Mouse (Mus musculus): ENCODE measurements at regions not wholly inside any gene's neighbourhood (a gene's known extent, or its start where the extent isn't known, plus 50 kb on each side); places are given as distances from the start of the nearest gene placed in this dataset.

DNA sequence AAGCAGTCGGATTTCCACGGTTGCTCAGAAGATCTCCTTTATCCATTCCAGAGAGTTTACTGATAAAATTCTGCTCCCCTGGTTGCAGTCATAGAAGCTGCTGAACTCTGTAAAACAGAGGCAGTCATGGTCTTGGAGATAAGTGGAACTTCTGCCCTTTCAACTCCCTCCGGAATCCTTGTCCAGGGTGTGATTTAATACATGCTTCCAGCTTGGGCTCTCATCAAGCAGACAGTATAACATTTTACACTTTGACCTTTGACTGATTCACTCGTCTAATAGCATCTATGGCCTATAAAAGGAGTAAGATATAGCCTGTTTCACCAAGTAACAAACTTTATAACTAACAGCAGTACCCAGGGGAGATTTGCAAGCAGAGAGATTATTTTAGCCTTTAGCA lies 274.0 kb upstream of the Dab2 start:
- DNase-seq (ENCODE audit: low read depth, low spot score): no peak

DNA sequence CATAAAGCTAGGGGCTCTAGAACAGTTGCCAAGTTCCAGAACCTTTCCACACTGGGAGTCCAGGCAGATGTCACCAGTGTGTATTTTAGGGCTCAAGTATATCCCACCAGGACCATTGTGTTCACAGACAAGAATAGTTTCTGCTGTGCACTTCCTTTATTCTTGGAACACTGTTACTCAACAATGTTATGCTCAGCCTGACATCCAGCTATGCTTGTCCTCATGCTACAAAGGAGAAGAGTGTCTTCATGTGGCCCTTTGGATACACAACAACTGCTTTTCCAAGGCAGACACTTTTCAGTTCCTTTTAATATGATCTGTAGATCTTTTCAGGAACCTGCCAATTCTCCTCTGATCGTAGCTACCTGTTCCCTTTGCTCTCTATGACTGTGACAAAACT lies 270.4 kb upstream of the Dab2 start:
- no peak for DNase-seq (ENCODE audit: low read depth, low spot score)

DNA sequence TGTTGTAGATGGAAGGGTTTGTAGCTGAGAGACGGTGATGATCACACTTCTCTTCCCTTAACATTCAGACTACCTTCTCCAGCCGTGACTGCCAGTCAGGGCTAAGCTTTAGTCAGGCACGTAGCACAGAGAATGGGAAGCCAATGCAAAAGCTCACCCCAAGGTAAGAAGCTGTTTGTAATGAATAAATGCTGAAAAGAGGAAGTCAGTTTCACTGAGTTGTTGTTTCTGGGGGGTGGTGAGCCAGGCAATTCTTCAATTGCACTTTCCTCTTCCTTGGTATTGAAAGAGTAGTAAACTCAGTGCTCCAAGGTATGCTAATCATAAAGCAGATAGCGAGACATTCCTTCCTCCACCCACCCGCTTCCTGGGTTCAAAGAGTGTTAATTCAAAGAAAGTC lies 269.2 kb upstream of the Dab2 start:
- DNase-seq (ENCODE audit: low read depth, low spot score): no peak

DNA sequence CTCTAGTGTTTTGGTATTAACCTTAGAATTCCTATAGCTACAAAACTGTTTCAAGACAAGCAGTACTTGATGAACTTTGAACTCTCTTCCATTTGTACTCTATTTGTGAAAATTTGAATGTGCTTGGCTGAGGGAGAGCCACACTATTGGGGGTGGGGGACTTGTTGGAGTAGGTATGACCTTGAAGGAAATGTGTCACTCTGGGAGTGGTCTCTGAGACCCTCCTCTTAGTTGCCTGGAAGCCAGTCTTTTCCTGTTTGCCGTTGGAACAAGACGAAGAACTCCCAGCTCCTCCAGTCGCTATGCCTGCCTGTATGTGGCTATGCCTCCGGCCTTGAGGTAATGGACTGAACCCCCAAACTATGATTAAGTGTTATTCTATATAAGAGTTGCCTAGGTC lies 265.4 kb upstream of the Dab2 start:
- DNase-seq (ENCODE audit: low read depth, low spot score): no peak

DNA sequence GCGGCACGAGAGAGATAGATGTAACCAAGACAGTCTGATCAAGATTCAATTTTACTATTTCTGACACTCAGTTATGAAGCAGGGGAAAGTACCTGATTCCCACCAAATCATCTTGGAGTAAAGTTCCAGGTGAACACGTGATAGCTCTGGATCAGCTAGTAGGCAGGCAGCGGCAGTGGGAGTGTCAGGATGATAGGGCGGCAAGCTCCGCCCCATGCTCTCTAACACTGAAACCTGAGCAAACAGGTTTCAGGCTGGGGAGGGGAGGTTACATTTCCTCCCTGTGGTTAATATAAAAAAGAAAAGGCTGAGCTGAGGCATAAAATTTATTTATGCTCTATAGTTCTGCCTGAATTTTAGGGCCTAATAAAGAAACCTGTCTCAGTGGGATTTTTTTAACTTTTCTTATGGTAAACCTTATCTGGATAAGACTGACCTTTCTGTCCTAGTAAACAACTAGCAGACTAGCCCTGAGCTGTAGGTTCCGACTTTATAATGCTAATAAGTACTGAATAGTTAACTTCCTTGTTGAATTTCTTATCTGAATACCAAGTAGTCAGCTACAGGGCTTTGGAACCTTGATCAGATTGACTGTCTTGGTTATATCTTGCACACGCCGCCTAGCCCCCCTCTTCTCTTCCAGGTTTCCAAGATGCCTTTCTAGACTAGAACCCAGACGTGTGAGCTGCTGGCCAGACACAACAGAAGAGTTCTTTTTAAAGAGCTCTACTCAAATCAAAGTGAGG lies 254.9 kb upstream of the Dab2 start:
- DNase-seq (ENCODE audit: low read depth, low spot score): no peak

DNA sequence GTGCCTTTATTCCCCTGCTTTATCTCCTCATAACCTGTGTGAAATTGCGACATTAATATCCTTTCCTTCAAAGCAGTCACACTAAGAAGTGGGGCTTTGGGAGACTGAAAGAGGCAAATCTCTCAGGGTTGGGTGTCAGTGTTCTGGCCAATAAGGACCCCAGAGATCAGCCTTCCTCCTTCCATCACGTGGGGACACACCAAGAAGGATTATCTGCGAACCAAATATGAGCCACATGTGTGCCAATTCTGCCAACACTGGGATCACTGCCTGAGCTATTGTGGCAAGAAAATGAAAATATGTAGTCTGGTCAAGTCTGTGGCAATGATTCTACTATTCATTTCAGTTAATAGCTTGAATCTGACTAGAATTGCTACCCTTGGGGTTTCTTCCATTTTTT lies 243.9 kb upstream of the Dab2 start:
- no peak for DNase-seq (ENCODE audit: low read depth, low spot score)

DNA sequence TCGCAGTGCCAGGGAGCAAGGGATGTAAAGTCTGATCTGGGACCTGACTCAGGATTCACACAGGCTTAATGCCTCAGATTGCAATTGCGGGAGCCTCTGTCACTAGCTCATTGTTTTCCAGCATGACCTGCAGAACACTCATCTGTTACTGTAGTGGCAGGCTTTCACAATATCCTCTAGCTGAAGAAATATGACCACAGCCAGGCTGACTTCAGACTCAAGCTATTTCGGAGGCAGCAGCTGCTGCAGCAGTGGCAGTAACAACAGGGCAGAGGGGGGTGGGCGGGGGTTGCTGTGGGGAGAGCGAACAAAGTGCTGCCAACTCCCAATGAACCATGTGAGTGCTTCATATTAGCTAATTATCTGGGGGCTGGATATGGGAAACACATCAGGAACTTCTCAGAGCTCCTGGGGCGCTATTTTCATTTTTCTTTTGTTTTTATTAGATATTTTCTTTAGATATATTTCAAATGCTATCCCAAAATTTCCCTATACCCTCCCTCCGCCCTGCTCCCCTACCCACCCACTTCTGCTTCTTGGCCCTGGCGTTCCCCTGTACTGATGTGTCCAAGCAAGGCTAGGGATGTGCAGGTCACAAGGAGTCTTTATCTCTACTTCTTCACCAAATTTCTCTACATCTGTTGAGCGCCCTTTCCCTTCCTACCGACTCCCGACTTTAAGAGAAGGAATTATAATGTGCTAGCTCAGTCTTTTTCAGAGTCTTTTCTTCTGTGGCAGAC lies 242.5 kb upstream of the Dab2 start:
- no peak for DNase-seq (ENCODE audit: low read depth, low spot score)

DNA sequence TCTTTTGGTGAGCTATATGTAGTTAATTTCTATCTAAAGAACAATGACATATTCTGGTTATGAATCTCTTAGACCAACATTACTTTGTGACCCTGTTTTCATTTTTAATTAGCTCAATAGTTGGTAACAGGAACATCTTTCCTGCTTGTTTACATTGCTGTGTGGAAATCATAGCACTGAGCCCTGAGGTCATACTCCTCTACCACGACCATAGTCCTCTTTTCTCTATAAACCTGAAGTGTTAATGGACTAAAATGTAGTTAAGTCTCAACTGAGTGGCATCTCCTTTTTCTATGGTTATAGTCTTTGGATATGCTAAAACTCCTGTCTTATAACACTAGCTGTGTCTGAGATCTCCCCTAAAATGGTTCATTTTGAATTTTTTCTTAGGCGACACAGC lies 240.2 kb upstream of the Dab2 start:
- DNase-seq (ENCODE audit: low read depth, low spot score): no peak

DNA sequence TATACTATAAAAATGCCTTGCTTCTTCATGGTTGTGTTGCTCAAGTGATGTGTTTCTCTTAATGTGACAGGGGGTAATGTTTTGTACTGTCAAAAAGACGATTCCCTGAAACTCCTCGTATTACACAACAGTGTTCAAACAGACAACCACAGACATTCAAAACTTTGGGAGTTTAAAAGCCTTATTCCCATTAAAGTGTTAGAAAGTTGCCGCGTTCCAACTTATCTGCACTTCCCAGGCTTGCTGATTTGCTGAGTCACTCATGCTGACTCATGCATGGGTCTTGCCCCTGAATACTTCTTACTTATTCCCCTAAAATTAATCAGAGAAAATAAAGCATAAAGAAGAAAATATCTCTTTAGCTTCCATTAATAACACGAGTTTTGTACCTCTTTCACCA lies 239.8 kb upstream of the Dab2 start:
- DNase-seq (ENCODE audit: low read depth, low spot score): no peak

DNA sequence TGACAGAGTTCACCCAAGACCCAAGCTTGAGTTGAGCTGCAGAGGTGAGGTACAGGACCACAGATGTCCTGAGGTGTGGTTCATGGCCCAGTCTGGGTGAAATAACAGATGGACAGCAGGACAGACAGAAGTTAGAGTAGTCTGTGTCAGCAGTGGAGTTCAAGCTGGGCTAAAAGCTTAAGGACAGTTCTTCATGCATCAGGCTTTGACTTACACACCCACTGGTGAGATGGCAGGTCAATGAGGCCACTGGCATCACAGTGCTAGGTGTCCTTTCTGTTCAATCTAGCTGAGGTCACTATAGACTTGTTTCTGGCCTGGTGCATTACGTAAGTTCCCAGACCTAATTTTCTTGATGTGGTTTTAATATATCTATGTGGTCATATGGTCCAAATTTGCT lies 238.9 kb upstream of the Dab2 start:
- DNase-seq (ENCODE audit: low read depth, low spot score): no peak

DNA sequence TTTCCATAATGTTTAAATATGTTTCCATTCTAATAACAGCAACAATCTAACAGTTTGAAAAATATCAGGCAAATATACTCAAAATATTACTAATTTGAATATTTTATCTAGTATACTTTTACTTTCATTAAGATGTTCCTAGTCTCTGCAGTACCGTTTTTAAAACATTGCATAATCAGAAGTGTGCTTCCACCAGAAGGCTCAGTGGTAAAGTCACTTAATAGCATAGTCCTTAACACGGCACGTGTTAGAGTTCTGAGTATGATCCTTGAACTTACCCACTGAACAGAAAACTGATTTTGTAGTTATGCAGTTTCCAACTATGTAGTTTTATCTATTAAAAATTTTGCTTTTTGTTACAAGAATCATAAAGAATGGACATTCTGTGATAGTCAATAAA lies 234.5 kb upstream of the Dab2 start:
- no peak for DNase-seq (ENCODE audit: low read depth, low spot score)

DNA sequence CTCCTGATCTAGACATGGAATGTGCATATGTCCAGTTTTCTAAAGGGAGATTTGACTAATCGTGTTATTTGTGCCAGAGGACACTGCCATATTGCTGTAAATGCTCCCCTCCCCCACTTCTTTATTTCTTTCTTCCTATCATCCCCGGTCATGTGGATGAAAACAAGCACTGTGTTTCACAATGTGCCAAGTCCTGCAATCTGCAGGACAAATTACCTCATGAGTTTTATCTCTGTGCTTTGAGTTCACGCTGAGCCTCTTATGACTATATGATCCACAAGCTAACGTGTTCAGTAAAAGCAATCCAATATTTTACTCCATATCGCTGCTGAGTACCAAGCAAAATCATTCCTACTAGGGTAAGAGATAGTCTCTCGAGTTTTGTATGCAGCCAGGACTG lies 232.2 kb upstream of the Dab2 start:
- no peak for DNase-seq (ENCODE audit: low read depth, low spot score)

DNA sequence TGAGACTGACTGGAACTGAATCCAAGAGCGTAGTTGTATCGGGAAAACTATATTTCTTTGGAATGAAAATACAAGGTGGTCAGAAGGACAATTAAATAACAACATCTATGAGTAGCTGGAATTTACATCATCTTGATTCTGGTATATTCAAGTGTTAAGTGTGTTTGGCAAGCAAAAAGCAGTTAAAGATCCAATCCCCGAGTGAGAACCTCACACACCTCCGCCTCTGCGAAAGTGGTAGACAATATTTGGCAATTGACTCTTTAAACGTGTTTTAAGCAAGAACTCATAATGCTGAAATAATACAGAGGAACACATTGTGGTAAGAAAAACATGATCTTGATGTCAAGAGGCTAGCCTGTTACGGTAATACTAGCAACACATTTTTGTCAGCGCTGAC lies 231.2 kb upstream of the Dab2 start:
- no peak for DNase-seq (ENCODE audit: low read depth, low spot score)

DNA sequence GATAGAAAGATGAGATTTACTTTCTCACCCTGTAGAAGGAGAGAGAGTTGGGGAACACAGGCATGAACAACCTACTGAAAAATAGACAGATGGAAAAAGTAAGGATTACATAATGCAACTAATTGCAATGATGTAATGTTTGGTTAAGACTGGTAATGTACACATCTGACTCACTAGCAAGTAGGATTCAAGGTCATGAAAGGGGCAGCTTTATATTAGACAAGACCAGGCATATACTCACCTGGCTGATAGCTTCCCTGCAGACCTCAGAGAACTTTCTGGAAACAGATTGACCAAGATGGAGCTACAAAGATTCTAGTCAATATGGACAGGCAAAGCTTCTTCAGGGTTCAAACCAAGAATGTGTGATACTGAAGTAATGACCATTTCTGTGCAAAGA lies 227.7 kb upstream of the Dab2 start:
- no peak for DNase-seq (ENCODE audit: low read depth, low spot score)

DNA sequence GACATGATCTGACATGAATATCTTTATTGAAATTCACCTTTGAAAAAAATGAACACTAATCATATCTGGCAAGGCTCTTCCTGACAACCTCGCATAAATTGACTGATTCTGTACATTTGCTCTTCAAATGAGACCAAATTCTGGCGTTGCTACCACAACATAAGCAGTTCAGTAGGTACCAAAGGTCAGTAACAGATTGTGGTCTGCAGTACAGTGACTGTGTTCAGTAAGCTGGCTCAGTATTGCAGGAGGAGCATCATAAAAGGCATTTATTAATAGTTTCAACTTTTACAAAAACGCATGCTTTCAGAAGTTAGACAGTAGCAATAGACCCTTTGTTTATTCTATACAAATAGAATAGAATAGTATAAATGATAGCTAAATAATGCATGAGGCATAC lies 226.7 kb upstream of the Dab2 start:
- no peak for DNase-seq (ENCODE audit: low read depth, low spot score)

DNA sequence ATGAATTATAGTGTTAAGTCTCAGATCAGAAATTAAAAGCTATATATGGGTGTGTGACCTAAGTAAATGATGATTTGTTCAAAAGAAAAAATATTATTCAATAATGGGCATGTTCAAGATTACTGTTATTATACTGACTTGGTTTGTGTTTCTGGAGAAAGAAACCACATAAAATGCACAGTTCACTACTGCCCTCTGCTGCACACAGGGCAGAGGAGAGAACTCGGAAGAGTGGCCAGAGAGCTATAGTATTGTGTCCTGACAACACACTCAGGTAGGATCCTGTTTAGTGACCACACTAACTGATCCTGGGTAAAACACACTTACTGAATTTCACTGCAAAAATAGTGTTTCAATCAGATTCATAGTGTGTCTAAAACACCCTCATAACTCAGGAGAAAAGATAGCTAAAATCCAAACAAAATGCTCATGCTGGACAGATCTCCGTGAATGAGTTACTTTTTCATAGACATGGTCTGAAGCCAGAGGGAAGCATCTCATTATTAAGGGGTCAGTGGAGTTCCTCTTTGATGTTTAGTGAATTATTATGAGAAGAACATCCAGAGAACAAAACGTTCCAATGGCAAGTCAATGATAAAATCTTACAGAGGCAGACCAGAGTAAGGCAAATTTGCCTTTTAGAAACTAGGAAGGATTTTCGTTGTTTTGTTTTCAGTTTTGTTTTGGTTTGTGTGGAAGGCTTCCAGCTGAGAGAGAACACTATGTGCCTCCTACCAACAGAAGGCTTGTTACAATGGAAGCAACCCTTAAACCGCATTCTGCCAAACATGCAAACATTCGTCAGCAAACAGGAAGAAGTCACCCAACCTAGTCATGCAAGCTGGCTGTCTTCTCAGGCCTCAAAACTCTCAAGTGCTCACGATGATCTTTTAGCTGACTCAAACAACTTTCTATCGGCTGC lies 218.6 kb upstream of the Dab2 start:
- DNase-seq (ENCODE audit: low read depth, low spot score): no peak

DNA sequence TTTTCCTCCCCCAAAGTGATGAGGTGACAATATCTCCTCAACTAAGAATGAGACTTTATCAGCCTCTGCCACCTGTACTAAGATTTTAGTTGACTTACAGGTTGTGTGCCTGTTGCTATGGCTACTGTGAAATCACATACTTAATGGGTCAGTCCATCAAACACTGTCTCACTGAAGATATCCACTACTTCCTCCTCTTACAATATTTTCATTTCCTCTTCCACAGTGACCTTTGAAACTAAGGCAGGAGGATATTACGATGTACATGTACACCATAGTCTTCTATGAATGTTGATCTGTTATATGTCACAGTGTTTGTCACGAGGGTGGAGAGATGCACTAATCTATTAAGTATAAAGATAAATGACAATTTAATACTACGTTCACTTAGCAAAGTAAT lies 212.4 kb upstream of the Dab2 start:
- DNase-seq (ENCODE audit: low read depth, low spot score): no peak

DNA sequence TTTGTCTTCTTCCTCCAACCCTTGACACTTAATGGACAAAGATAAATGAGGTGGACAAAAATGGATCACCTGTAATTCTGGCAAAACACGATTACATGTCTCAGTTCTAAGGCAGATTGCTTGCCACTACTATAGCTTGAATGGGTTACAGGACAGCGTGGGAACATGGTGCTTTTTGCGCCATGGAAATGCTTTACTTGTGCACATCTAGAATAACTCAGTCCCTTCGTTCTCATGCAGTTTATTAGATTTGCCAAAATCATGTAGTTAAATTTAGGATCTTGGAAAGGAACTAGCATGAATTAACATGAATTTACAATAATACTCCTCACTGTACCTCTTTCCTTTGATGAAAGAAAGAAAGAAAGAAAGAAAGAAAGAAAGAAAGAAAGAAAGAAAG lies 211.1 kb upstream of the Dab2 start:
- no peak for DNase-seq (ENCODE audit: low read depth, low spot score)

DNA sequence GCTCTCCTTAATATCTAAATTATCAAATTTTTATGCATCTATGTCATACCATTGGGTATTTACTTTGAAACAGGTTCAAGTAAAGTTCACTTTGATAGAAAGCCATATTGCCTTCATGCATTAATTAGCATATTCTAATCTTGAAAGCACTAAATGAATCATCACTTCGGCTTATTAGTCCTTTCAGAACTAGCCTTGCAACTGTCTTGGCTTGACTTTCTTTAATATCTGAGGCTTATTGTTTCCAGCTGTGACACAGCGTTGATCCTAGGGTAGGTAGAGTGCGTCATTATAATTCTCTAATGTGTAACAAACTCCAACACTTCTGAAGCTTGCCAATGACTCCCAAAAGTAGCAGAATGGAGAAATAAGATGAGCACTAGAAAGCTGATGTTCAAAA lies 169.9 kb upstream of the Dab2 start:
- DNase-seq (ENCODE audit: low read depth, low spot score): no peak

DNA sequence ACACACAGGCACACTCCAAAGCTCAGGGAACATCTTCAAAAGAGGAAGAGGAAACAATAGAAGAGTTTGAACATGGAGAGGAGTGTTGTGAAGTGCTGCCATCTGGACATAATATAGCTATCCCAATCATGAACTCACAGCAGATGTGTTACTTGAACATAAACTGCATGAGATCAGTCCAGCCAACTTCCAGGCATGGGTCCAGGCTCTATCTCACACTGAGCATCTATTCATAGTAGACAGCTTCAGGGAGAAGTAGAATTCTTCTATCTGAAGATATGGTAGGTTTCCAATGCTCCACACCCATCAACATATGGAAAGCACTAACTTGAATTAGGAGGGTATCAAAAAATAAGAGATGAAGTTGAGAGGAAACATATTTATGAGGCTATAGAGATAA lies 167.4 kb upstream of the Dab2 start:
- DNase-seq (ENCODE audit: low read depth, low spot score): no peak

DNA sequence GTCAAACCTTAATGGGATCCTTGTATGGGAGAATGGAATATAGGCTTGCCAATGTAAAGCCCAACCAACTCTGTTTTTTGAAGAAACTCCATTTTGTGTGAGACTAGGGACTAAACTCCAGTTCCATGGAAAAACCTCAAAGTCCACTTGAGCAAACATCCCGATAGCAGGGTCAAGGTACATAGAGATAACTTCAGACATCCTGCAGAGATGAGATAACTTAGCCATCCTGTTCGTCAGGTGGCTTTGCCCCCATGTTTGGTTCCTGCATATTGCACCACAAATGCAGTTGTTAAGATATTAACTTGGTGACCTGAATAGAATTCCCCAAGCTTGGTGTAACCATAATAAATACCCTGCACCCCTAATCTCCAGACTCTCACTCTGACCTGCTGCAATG lies 154.5 kb upstream of the Dab2 start:
- DNase-seq (ENCODE audit: low read depth, low spot score): no peak

DNA sequence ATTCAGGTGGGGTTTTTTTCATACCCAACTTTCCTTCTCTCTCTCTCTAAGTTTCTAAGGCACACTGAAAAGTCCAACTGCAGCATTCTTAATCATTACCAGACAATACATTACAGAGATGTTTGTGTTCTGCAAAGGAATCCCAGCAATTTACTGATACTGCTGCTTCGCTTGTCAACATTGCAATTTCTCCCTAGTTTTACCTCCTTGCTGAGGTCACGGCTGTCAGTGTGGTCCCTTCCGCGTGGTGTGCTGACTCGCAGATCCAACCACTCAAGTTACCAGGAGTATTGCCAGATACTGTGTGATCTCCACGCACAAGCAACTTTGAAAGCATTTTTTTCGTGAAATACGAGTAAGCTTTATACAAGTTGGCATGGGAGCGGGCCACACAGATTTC lies 144.9 kb upstream of the Dab2 start:
- no peak for DNase-seq (ENCODE audit: low read depth, low spot score)

DNA sequence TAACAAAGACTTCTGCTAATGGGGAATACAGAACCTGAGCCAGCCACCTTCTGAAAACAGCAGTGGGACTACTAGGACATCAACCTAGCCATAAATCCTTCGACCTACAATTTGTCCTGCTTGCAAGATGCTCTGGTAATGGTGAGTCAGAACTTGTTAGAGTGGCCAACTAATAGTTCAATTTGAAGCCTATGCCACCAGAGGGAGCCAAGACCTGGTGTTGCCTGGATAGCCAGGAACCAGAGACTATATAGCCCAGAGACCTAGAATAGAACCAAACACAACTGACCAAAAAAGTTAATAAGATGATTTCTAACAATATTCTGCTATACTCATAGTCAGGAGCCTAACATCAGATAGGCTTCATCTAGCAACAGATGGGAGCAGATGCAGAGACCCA lies 119.3 kb upstream of the Dab2 start:
- DNase-seq (ENCODE audit: low read depth, low spot score): no peak

Measured in telencephalon, adult 2 months (tissue).